Mouse (Mus musculus): ENCODE measurements at regions not wholly inside any gene's neighbourhood (a gene's known extent, or its start where the extent isn't known, plus 50 kb on each side); places are given as distances from the start of the nearest gene placed in this dataset.

- TF ChIP-seq GATA1 (IDR thresholded peaks at IDR 0.05; ENCODE audit: low read length) (no peak), TAL1 (IDR thresholded peaks at IDR 0.05; ENCODE audit: low read length) (no peak)
- H3K36me3 ChIP-seq (ENCODE audit: control insufficient read depth): no peaks in the 10 kb centered on the region
- H3K4me3 ChIP-seq (replicated peaks): no peak overlapping the region
- no peaks in the 10 kb centered on the region for H3K4me1 ChIP-seq (ENCODE audit: control insufficient read depth)
- no peaks in the 10 kb centered on the region for H3K27me3 ChIP-seq (ENCODE audit: control insufficient read depth)
- H3K9me3 ChIP-seq (ENCODE audit: control insufficient read depth, low read length): peaks cover 21% of the 10 kb centered on the region
Measured at GRCm38 (mm10) chr10:70372411-70373136, 67.7 kb upstream of the Fam13c start.

GRCm38 (mm10) chr10:70373207-70373606 is 67.1 kb upstream of the Fam13c start:
- no peaks in the 10 kb centered on the region for H3K36me3 ChIP-seq (ENCODE audit: control insufficient read depth)
- H3K4me1 ChIP-seq (ENCODE audit: control insufficient read depth): no peaks in the 10 kb centered on the region
- peaks cover 23% of the 10 kb centered on the region for H3K9me3 ChIP-seq (ENCODE audit: control insufficient read depth, low read length)
- TF ChIP-seq GATA1 (IDR thresholded peaks at IDR 0.05; ENCODE audit: low read length) (no peak), TAL1 (IDR thresholded peaks at IDR 0.05; ENCODE audit: low read length) (no peak)
- H3K4me3 ChIP-seq (replicated peaks): no peak overlapping the region
- H3K27me3 ChIP-seq (ENCODE audit: control insufficient read depth): no peaks in the 10 kb centered on the region

GRCm38 (mm10) chr10:70373836-70374235 is 66.4 kb upstream of the Fam13c start:
- Histone ChIP-seq H3K9me3 (ENCODE audit: control insufficient read depth, low read length) (peaks cover 26% of the 10 kb centered on the region), H3K4me1 (ENCODE audit: control insufficient read depth) (no peaks in the 10 kb centered on the region), H3K27me3 (ENCODE audit: control insufficient read depth) (no peaks in the 10 kb centered on the region), H3K36me3 (ENCODE audit: control insufficient read depth) (no peaks in the 10 kb centered on the region), H3K4me3 (replicated peaks) (no peak overlapping the region)
- TF ChIP-seq GATA1 (IDR thresholded peaks at IDR 0.05; ENCODE audit: low read length): no peak

- H3K27me3 ChIP-seq (ENCODE audit: control insufficient read depth): no peaks in the 10 kb centered on the region
- no peaks in the 10 kb centered on the region for H3K36me3 ChIP-seq (ENCODE audit: control insufficient read depth)
- H3K4me1 ChIP-seq (ENCODE audit: control insufficient read depth): no peaks in the 10 kb centered on the region
- no peak overlapping the region for H3K4me3 ChIP-seq (replicated peaks)
- TF ChIP-seq GATA1 (IDR thresholded peaks at IDR 0.05; ENCODE audit: low read length) (no peak), TAL1 (IDR thresholded peaks at IDR 0.05; ENCODE audit: low read length) (no peak)
- H3K9me3 ChIP-seq (ENCODE audit: control insufficient read depth, low read length): peaks cover 31% of the 10 kb centered on the region
Measured at GRCm38 (mm10) chr10:70374726-70375125, 65.6 kb upstream of the Fam13c start.

- Histone ChIP-seq H3K4me3 (replicated peaks) (no peak overlapping the region), H3K4me1 (ENCODE audit: control insufficient read depth) (no peaks in the 10 kb centered on the region), H3K9me3 (ENCODE audit: control insufficient read depth, low read length) (peaks cover 41% of the 10 kb centered on the region), H3K27me3 (ENCODE audit: control insufficient read depth) (no peaks in the 10 kb centered on the region), H3K36me3 (ENCODE audit: control insufficient read depth) (no peaks in the 10 kb centered on the region)
- TF ChIP-seq GATA1 (IDR thresholded peaks at IDR 0.05; ENCODE audit: low read length) (no peak), TAL1 (IDR thresholded peaks at IDR 0.05; ENCODE audit: low read length) (no peak)
Measured at GRCm38 (mm10) chr10:70380041-70380651, 60.1 kb upstream of the Fam13c start.

GRCm38 (mm10) chr10:70384689-70385088 is 55.6 kb upstream of the Fam13c start:
- H3K4me3 ChIP-seq (replicated peaks): no peak overlapping the region
- H3K36me3 ChIP-seq (ENCODE audit: control insufficient read depth): no peaks in the 10 kb centered on the region
- H3K27me3 ChIP-seq (ENCODE audit: control insufficient read depth): no peaks in the 10 kb centered on the region
- TF ChIP-seq GATA1 (IDR thresholded peaks at IDR 0.05; ENCODE audit: low read length) (no peak), TAL1 (IDR thresholded peaks at IDR 0.05; ENCODE audit: low read length) (no peak)
- peaks cover 53% of the 10 kb centered on the region for H3K9me3 ChIP-seq (ENCODE audit: control insufficient read depth, low read length)
- no peaks in the 10 kb centered on the region for H3K4me1 ChIP-seq (ENCODE audit: control insufficient read depth)

GRCm38 (mm10) chr10:70387729-70388128 is 52.6 kb upstream of the Fam13c start:
- TF ChIP-seq TAL1 (IDR thresholded peaks at IDR 0.05; ENCODE audit: low read length) (no peak), GATA1 (IDR thresholded peaks at IDR 0.05; ENCODE audit: low read length) (no peak)
- Histone ChIP-seq H3K9me3 (ENCODE audit: control insufficient read depth, low read length) (peaks cover 57% of the 10 kb centered on the region), H3K4me3 (replicated peaks) (no peak overlapping the region), H3K27me3 (ENCODE audit: control insufficient read depth) (no peaks in the 10 kb centered on the region), H3K36me3 (ENCODE audit: control insufficient read depth) (no peaks in the 10 kb centered on the region), H3K4me1 (ENCODE audit: control insufficient read depth) (no peaks in the 10 kb centered on the region)
